Mouse (Mus musculus): Measurements from ENCODE around the gene Card10. TPM values are rescaled to one million over a fixed set of nuclear protein-coding genes. Genes with fewer than 3 reads are reported as not detected.
A peak's percentile ranks its signal among the peaks of the same experiment; 100 is the strongest.

The Card10 gene
- polyA plus RNA-seq, 1 experiment from 2014 or later = 1.5 TPM

- Histone ChIP-seq H3K36me3 (replicated peaks; ENCODE audit: insufficient read depth, low read length) (no peaks in the 10 kb centered on the region), H3K9ac (replicated peaks) (no peak overlapping the region), H3K4me1 (ENCODE audit: insufficient read depth) (peaks cover 11% of the 10 kb centered on the region), H3K27me3 (ENCODE audit: insufficient read depth, low read length) (no peaks in the 10 kb centered on the region), H3K27ac (ENCODE audit: low read depth) (no peak overlapping the region), H3K4me3 (ENCODE audit: low read depth, low read length) (no peak overlapping the region), H3K9me3 (ENCODE audit: low read length) (no peaks in the 10 kb centered on the region), H3K4me2 (ENCODE audit: low read depth, low read length) (no peak overlapping the region)
- no peak for ATAC-seq
- DNase-seq = no peak
- peak; percentile 52 for TF ChIP-seq CTCF (IDR thresholded peaks at IDR 0.05; ENCODE audit: low read depth)
- no peak for TF ChIP-seq EP300 (IDR thresholded peaks at IDR 0.05; ENCODE audit: low read depth)
- 84% methylated on average over 4 of the region's 4 CpGs for WGBS (ENCODE audit: insufficient replicate concordance)
Measured at GRCm38 (mm10) chr15:78769064-78769463, 33.8 kb downstream of the Card10 start.

DNA sequence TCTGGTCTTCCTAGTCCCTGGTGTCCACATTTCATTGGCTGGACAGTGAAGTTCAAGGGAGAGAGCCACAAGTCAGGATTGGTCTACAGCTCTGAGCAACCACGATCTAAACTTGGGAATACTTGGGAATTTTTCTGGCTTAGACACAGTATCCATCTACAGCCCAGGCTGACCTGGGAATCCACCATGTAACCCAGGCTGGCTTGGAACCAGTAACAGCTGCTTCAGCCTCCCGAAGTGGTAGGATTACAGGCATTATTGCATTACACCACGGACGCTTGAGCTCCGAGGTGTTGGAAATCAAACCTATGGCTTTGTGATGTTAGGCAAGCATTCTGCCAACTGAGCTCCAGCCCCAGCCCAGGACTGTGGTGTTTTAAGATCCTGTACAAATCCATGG is 39.1 kb downstream of the Card10 start:
- no peak for ATAC-seq

DNA sequence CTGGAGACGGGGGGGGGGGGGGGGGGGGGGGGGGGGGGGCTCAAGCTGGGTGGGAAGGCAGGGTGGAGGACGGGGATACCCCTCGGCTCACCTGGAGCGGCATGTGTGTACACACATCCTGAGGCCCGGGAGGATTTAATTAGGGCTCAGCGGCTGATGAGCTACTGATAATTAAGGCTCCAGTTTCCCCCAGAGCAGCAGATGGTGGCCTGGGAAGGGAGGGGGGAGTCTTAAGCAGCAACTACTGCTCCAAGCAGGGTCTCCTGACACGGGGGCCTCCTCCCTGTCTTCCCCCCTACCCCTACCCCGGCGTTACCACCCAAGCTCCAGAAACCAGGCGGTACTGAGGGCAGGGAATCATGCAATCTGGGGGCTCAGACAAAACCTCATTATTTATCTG is 39.6 kb downstream of the Card10 start:
- Histone ChIP-seq H3K27me3 (ENCODE audit: insufficient read depth, low read length) (no peaks in the 10 kb centered on the region), H3K4me2 (ENCODE audit: low read depth, low read length) (no peak overlapping the region), H3K9me3 (ENCODE audit: low read length) (no peaks in the 10 kb centered on the region), H3K9ac (replicated peaks) (no peak overlapping the region), H3K27ac (ENCODE audit: low read depth) (no peak overlapping the region), H3K4me3 (ENCODE audit: low read depth, low read length) (no peak overlapping the region), H3K4me1 (ENCODE audit: insufficient read depth) (no peaks in the 10 kb centered on the region), H3K36me3 (replicated peaks; ENCODE audit: insufficient read depth, low read length) (no peaks in the 10 kb centered on the region)
- no peak for TF ChIP-seq CTCF (IDR thresholded peaks at IDR 0.05; ENCODE audit: low read depth)
- no peak for TF ChIP-seq EP300 (IDR thresholded peaks at IDR 0.05; ENCODE audit: low read depth)
- WGBS (ENCODE audit: insufficient replicate concordance) = 50% methylated on average over 9 of the region's 10 CpGs
- no peak for DNase-seq
- no peak for ATAC-seq

More for the DNA sequence above, 39.1 kb downstream of the Card10 start:
- DNase-seq = no peak
- no peak for TF ChIP-seq CTCF (IDR thresholded peaks at IDR 0.05; ENCODE audit: low read depth)
- no peak for TF ChIP-seq EP300 (IDR thresholded peaks at IDR 0.05; ENCODE audit: low read depth)
- Histone ChIP-seq H3K4me1 (ENCODE audit: insufficient read depth) (no peaks in the 10 kb centered on the region), H3K27me3 (ENCODE audit: insufficient read depth, low read length) (no peaks in the 10 kb centered on the region), H3K9me3 (ENCODE audit: low read length) (no peaks in the 10 kb centered on the region), H3K4me2 (ENCODE audit: low read depth, low read length) (no peak overlapping the region), H3K4me3 (ENCODE audit: low read depth, low read length) (no peak overlapping the region), H3K27ac (ENCODE audit: low read depth) (no peak overlapping the region), H3K36me3 (replicated peaks; ENCODE audit: insufficient read depth, low read length) (no peaks in the 10 kb centered on the region), H3K9ac (replicated peaks) (no peak overlapping the region)
- 87% methylated on average over 5 of the region's 5 CpGs for WGBS (ENCODE audit: insufficient replicate concordance)

GRCm38 (mm10) chr15:78761112-78761511 is 41.7 kb downstream of the Card10 start:
- TF ChIP-seq EP300 (IDR thresholded peaks at IDR 0.05; ENCODE audit: low read depth) (no peak), CTCF (IDR thresholded peaks at IDR 0.05; ENCODE audit: low read depth) (no peak)
- Histone ChIP-seq H3K27ac (ENCODE audit: low read depth) (no peak overlapping the region), H3K4me1 (ENCODE audit: insufficient read depth) (no peaks in the 10 kb centered on the region), H3K9me3 (ENCODE audit: low read length) (no peaks in the 10 kb centered on the region), H3K4me3 (ENCODE audit: low read depth, low read length) (no peak overlapping the region), H3K4me2 (ENCODE audit: low read depth, low read length) (no peak overlapping the region), H3K36me3 (replicated peaks; ENCODE audit: insufficient read depth, low read length) (no peaks in the 10 kb centered on the region), H3K27me3 (ENCODE audit: insufficient read depth, low read length) (no peaks in the 10 kb centered on the region), H3K9ac (replicated peaks) (no peak overlapping the region)
- DNase-seq (no peak), ATAC-seq (no peak)
- WGBS (ENCODE audit: insufficient replicate concordance) = 80% methylated on average over 13 of the region's 13 CpGs

DNA sequence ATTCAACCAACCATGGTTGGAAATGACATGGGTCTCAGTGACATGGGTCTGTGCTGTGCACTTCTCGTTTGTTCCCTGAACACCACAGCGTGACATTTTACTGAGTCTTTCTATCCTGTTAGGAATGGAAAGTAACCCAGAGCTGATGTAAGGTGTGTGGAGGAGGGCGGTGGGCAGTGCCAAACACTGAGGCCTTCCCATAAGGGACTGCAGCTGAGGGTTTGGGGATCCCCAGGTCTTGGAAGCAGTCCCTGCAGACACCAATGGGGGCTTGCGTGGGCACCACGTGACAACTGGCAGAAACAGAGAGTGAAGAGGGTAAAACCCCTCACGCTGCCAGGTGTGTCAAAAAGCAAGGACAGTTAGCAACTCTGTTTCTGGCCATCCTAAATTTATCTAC is 44.7 kb downstream of the Card10 start:
- no peak for ATAC-seq
- H3K27ac ChIP-seq (ENCODE audit: low read depth) = no peak overlapping the region
- WGBS (ENCODE audit: insufficient replicate concordance) = 82% methylated on average over 6 of the region's 6 CpGs

DNA sequence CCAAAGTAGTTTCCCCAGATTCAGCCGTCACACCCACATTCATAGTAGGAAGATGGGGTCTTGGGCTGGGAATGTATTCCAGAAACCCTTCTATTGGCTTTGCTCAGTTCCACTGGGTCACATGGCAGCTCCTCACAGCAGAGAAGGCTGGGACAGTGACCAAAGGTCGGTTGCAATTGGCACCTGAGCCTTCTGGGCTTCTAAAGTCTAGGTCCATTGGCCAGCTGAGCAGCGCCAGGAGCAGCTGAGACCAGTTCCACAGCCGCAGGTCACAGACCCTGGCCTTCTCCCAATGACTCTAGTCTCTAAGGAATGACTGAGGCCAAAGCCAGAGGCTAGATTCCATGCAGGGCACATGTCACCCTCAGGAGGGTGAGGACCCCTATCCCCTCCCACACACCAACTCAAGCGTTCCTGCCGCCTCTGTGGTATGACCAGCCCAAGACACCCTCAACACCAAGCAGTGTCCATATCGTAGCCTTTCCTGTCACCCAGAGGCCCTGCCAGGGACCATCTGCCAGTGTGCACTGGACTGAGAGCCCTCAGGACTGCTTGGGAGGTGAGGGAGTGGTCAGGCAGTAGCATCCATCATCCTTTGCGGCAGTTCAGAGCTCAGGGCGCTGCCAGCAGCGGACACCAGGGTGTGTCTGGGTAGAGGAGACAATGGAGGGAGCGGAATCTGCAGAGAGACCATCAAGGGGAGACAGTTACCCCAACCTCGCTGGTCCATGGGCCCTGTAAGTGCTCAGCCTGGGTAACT is 46.7 kb downstream of the Card10 start:
- H3K27me3 ChIP-seq (ENCODE audit: insufficient read depth, low read length) = no peaks in the 10 kb centered on the region
- no peaks in the 10 kb centered on the region for H3K9me3 ChIP-seq (ENCODE audit: low read length)
- no peak for DNase-seq
- TF ChIP-seq EP300 (IDR thresholded peaks at IDR 0.05; ENCODE audit: low read depth) (no peak), CTCF (IDR thresholded peaks at IDR 0.05; ENCODE audit: low read depth) (no peak)
- no peak overlapping the region for H3K4me3 ChIP-seq (ENCODE audit: low read depth, low read length)
- ATAC-seq = no peak
- H3K27ac ChIP-seq (ENCODE audit: low read depth) = no peak overlapping the region
- no peaks in the 10 kb centered on the region for H3K4me1 ChIP-seq (ENCODE audit: insufficient read depth)
- H3K36me3 ChIP-seq (replicated peaks; ENCODE audit: insufficient read depth, low read length) = no peaks in the 10 kb centered on the region
- H3K4me2 ChIP-seq (ENCODE audit: low read depth, low read length) = no peak overlapping the region
- no peak overlapping the region for H3K9ac ChIP-seq (replicated peaks)
- 75% methylated on average over 12 of the region's 12 CpGs for WGBS (ENCODE audit: insufficient replicate concordance)

More for the DNA sequence above, 44.7 kb downstream of the Card10 start:
- Histone ChIP-seq H3K4me3 (ENCODE audit: low read depth, low read length) (no peak overlapping the region), H3K27me3 (ENCODE audit: insufficient read depth, low read length) (no peaks in the 10 kb centered on the region), H3K9ac (replicated peaks) (no peak overlapping the region), H3K4me2 (ENCODE audit: low read depth, low read length) (no peak overlapping the region), H3K9me3 (ENCODE audit: low read length) (no peaks in the 10 kb centered on the region), H3K36me3 (replicated peaks; ENCODE audit: insufficient read depth, low read length) (no peaks in the 10 kb centered on the region), H3K4me1 (ENCODE audit: insufficient read depth) (no peaks in the 10 kb centered on the region)
- TF ChIP-seq CTCF (IDR thresholded peaks at IDR 0.05; ENCODE audit: low read depth) (no peak), EP300 (IDR thresholded peaks at IDR 0.05; ENCODE audit: low read depth) (no peak)
- no peak for DNase-seq
